Mouse (Mus musculus) adrenal gland, adult 2 months (tissue): ENCODE measurements around the gene Polg2. TPM values are rescaled to one million over a fixed set of nuclear protein-coding genes. Genes with fewer than 3 reads are reported as not detected.
A peak's percentile ranks its signal among the peaks of the same experiment; 100 is the strongest.
"Not testable (repeated sequence)": the region's sequence is repeated elsewhere in the genome, so short reads cannot be mapped to it uniquely, and the experiment has no call there.

Source experiments
- DNase-seq: peaks from one replicate; pipeline ENCODE4 v3.0.0; 2021
- polyA plus RNA-seq: library from polyadenylated mRNA; depleted of rRNA; stranded (reverse); fragments of >200 nt; gene quantifications from 2 replicates; pipeline ENCODE4 v1.2.3, GENCODE M21; 2012
- total RNA-seq, 2 experiments: library from RNA; stranded (reverse); gene quantifications; 2 replicates each; pipeline ENCODE4 v1.2.3; 2021

The Polg2 gene
- total and polyA plus RNA-seq, 3 experiments = 3.3 to 6.2 (median 6.0) TPM

- no peak for DNase-seq
Observed at GRCm38 (mm10) chr11:106789649-106790048, 10.3 kb upstream of the Polg2 start.

GRCm38 (mm10) chr11:106788775-106789459 lies 9.6 kb upstream of the Polg2 start, which contains the start of the genes Ddx5 and Cep95:
Ddx5 (minus strand) TSS chr11:106789185.
Cep95 (plus strand) TSS chr11:106789252.
- DNase-seq = peak; percentile 98

DNA sequence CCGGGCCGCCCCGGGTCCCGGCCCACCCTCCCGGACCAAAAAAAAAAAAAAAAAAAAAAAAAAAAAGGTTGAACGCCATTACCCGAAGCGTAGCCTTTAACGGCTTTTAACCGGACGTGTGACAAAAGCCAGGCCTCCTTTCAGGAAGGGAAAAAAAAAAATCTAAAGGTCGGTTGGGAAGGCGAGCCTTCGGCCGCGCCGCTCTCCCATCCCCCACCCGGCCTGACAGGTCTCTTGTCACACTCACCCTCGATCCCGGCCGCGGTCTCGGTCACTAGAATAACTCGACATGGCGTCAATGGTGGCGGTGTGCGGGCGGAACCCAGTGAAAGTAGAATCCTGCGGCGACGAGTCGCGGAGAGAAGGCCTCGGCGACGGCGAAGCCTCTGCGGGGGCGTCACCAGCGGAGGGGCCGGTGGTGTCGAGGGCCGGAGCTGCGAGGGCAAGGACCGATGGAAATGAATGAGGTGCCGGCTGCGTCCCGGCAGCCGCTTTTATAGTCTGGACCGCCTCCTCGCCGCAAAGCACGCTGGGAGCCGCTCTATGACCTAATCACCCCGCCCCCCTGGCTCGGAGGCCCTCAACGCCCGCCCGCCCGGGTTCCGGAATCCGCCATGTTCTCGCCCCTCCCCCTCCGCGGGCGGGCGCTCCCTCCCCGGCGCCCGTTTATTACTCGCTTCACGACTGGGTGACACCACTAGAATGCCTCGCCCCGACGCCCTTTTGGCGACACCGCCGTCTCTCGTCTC lies 8.9 kb upstream of the Polg2 start:
- DNase-seq = peak; percentile 99

- DNase-seq = peak; percentile 93
Observed at GRCm38 (mm10) chr11:106787131-106788025, 8.0 kb upstream of the Polg2 start.

GRCm38 (mm10) chr11:106785043-106785442 lies 5.7 kb upstream of the Polg2 start:
- no peak for DNase-seq

- DNase-seq = no peak
Observed at GRCm38 (mm10) chr11:106784476-106784875, 5.1 kb upstream of the Polg2 start.

GRCm38 (mm10) chr11:106782841-106783764 lies 3.8 kb upstream of the Polg2 start:
- DNase-seq = no peak

- not testable (repeated sequence) for DNase-seq
Observed at GRCm38 (mm10) chr11:106782271-106782670, 2.9 kb upstream of the Polg2 start.

DNA sequence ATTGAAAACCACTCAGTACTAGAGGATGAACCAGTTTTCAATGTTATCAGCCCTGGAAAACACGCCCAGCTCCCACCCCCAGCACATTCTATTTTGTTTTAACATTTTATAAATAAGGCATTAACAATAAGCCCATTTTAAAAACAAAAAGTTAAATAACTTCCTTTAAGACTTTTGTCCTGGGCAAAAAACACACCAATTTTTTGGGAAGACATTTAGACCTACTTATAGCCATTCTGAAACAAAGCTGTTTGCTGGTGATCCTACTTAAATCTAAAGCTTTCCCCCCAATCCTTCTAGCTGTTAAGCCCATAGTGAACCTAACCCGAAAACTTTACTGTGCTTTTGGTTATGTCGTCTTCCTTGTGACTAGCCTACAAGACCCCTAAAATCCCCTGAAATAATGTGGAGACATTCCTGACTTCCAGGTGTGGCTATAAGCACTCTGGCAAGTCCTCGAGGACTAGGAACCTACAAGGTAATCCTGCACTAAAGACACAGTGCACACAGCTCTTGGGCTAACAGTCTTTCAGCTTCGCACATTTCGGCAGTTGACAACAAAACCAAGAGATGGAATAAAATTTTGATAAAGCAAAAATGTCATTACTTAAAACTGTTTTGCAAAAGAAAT lies 1.4 kb upstream of the Polg2 start:
- no peak for DNase-seq

DNA sequence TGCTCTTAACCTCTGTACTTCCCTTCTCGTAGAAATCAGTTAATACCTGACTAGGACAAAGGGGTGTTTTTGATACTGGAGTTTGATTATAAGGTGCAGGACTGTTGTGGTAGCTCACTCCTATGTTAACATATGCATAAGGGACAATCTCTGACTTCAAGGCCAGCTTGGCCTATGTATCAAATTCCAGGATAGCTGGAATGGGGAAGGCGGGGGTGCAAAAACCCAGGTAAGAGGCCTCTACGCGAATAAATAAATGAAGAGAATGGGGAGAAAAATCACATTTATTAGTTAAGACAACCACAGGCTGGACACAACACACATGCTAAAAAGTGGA lies 720 bp upstream of the Polg2 start:
- no peak for DNase-seq

DNA sequence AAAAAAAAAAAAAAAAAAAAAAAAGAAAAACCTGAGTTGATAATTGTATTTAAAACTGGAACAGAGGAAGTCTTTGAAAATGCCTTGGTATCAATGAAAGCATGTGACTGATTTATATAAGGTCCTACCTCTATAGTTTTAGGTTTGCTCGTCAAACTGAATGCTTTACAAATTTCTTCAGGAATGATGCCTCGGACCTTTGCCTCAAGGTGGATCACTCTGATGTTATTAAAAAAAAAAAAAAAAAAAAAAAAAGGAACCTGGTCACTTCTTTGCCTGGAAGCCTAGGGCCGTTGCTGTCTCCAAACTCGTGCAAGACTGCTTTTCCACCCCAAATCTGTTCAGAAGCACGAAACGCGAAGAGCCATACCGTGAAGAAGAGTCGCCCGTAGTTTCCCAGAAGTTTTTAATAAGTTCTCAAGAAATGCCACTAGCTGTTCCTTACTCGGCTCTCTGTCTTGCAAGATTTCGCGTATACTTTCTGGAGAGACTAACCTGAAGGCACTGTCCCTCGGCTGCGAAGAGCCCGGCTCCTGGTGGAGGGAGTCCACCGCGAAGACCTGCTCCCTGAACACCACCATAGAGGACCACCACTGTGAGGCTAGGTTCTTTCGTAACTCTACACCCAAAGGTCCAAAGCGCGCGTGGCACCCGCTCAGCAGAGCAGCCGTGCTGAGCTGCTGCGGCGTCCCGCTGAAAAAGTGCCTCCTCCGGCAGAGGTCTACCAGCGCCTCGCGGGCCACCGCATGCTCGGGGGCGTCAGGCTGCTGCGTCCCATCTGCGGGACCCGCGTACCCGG lies 549 bp downstream of the Polg2 start:
- no peak for DNase-seq

DNA sequence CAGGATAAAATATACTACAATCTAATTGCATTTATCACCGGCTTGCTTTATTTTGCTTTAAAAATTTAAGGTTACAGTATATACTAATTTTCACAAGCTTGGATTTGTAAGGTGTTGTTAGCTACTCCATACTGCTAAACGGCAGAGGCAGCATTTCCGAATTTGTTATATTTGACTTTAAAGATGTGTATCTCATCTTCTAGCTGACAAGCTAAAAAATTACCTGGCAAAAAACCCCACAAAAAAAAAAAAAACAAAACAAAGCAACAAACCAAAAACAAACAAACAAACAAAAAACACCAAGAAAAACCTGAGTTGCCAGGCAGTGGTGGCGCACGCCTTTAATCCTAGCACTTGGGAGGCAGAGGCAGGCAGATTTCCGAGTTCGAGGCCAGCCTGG lies 1.2 kb downstream of the Polg2 start:
- DNase-seq = no peak

- DNase-seq = no peak
Observed at GRCm38 (mm10) chr11:106777395-106777794, 1.9 kb downstream of the Polg2 start.

DNA sequence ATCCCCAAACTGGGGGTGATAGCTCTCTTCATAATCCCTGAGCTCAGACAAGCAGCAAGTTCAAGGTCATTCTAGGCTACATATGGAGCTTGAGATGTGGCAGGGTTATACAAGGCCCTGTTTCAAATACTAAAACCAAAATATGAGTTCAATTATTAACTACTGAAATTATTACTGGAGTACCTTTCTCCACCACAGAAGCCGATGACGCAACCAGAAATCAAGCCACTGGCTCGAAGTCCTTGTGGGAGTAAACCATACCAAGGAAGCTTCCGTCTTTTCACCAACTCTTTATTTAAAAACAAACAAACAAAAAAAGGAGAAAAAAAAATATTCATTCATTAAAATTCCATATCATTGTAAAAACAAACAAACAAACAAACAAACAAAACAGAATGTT lies 2.4 kb downstream of the Polg2 start:
- no peak for DNase-seq

GRCm38 (mm10) chr11:106773061-106773460 lies 6.3 kb downstream of the Polg2 start:
- no peak for DNase-seq

DNA sequence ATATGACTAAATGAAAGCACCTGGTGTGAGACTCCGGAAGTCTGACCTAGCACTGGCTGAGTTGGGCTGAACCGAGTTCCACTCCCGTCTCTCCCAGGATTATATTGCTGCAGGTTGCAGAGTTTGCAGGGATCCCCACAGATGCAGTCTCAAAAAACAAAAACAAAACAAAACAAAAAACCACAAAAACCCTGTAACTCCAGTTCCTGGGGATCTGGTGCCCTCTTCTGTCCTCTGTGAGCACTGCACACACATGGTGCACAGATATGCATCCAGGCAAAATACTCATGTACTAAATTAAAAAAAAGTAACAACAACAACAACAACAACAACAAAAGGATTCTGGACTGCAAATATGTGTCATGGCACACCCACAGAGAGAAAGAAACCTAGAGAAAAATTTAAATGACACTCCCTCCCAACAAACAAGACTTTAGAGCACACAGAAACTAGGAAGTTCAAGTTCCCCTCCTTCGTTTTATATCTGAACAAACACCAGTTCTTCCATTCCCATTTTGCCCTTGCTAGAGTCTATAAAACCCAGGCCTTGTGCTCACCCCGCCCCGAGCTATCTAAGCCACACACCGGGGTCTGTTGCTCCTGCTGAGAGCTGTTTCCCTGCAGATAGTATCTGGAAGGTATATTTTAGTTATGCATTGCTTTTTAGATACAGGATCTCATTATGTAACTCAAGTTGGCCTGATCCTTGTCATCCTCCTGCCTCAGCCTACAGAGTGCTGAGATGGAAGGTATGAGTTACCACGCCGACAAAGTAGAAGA lies 9.0 kb downstream of the Polg2 start:
- no peak for DNase-seq

GRCm38 (mm10) chr11:106767516-106767915 lies 11.8 kb downstream of the Polg2 start:
- DNase-seq = no peak

GRCm38 (mm10) chr11:106766611-106767162 lies 12.7 kb downstream of the Polg2 start:
- no peak for DNase-seq

DNA sequence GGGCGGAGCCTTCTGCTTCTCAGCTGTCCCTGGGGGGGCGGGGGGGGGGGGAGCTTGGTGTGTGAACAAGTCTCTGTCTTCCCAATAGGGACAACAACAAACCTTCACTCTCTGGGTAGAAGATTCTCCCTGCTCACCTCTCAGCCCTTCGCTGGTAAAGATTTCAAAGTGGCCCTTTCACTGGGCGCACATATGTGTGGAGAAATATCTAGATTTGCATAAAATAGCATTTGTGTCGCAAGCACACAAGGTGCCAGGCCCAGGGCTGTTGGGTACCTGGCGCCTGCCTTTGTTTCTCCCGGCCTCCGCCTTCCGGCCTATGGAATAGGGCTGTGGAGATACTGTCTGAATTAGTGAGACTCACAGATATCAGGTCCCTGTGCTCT lies 16.5 kb downstream of the Polg2 start:
- DNase-seq = no peak
